ENCODE assay signal across 8 mouse cellular contexts in genomic region chr5:30712002-30712390, GRCm38 (mm10). TPM values are rescaled to one million over a fixed set of nuclear protein-coding genes. Genes with fewer than 3 reads are reported as not detected.
DNase-seq lines count a peak whose midpoint lies in the region; ATAC-seq and TF ChIP-seq lines count a peak whose summit lies in the region.

No protein-coding gene starts in this region.

- TF ChIP-seq CTCF in stomach, postnatal 0 days (IDR thresholded peaks at IDR 0.05; ENCODE audit: low read depth): no peak

- 0 out of 2 replicates have a peak, but pooled peaks cover 3% of the 10 kb centered on the region for H3K4me1 ChIP-seq in neural tube, embryonic 11.5 days (ENCODE audit: control insufficient read depth, insufficient read depth, low read length)
- peaks cover 29% of the 10 kb centered on the region for H3K4me1 ChIP-seq in limb, embryonic 15.5 days
- H3K4me1 ChIP-seq in stomach, postnatal 0 days (replicated peaks; ENCODE audit: control insufficient read depth, insufficient read depth): 0 out of 2 replicates have a peak, but pooled peaks cover 2% of the 10 kb centered on the region

- no peaks in the 10 kb centered on the region for H3K27me3 ChIP-seq in neural tube, embryonic 11.5 days (ENCODE audit: control insufficient read depth, insufficient read depth, low read length)
- peaks cover 59% of the 10 kb centered on the region for H3K27me3 ChIP-seq in limb, embryonic 15.5 days
- peaks cover 8% of the 10 kb centered on the region; the same call in 1 of the 2 replicates for H3K27me3 ChIP-seq in stomach, postnatal 0 days (ENCODE audit: control insufficient read depth, insufficient read depth, low read length)

- no peaks in the 10 kb centered on the region for H3K36me3 ChIP-seq in neural tube, embryonic 11.5 days (ENCODE audit: control insufficient read depth, insufficient read depth, low read length)
- no peaks in the 10 kb centered on the region for H3K36me3 ChIP-seq in limb, embryonic 15.5 days
- no peaks in the 10 kb centered on the region for H3K36me3 ChIP-seq in stomach, postnatal 0 days (ENCODE audit: control insufficient read depth, insufficient read depth, low read length)

- peak overlapping the region; percentile 80 for H3K9ac ChIP-seq in neural tube, embryonic 11.5 days (ENCODE audit: low read length)
- 0 out of 2 replicates have a peak overlapping the region, but pooled peaks have one; percentile 7 for H3K9ac ChIP-seq in limb, embryonic 15.5 days
- H3K9ac ChIP-seq in stomach, postnatal 0 days (ENCODE audit: low read length): no peak overlapping the region

- TF ChIP-seq EP300 in stomach, postnatal 0 days (optimal IDR thresholded peaks at IDR 0.05): no peak

- no peaks in the 10 kb centered on the region for H3K9me3 ChIP-seq in neural tube, embryonic 11.5 days (ENCODE audit: control insufficient read depth, low read length)
- no peaks in the 10 kb centered on the region for H3K9me3 ChIP-seq in limb, embryonic 15.5 days
- no peaks in the 10 kb centered on the region for H3K9me3 ChIP-seq in stomach, postnatal 0 days (ENCODE audit: control insufficient read depth, low read length)

- H3K4me3 ChIP-seq in neural tube, embryonic 11.5 days (ENCODE audit: low read depth, low read length): peak overlapping the region; percentile 56
- peak overlapping the region; percentile 52 for H3K4me3 ChIP-seq in limb, embryonic 15.5 days
- H3K4me3 ChIP-seq in stomach, postnatal 0 days (ENCODE audit: low read depth, low read length): peak overlapping the region; percentile 45

- intact Hi-C loops in gastrocnemius, postnatal 14 days (cut with DNase I; ENCODE audit: low total_unique reads): no loop called here

- peak; percentile 28 for DNase-seq in cerebellum, adult 8-10 months
- no peak for DNase-seq in cerebellum, adult 9-10 months
- DNase-seq in neural tube, embryonic 11.5 days (ENCODE audit: low spot score): no peak
- no peak for DNase-seq in neural tube, embryonic 10.5 days (ENCODE audit: extremely low spot score, low spot score)
- no peak for DNase-seq in stomach, postnatal 0 days (ENCODE audit: low spot score)
- no peak for DNase-seq in gastrocnemius, postnatal 14 days
- DNase-seq in kidney, postnatal 4 days: no peak

- H3K27ac ChIP-seq in neural tube, embryonic 11.5 days (ENCODE audit: low read depth, low read length): peak overlapping the region; percentile 75
- no peak overlapping the region for H3K27ac ChIP-seq in limb, embryonic 15.5 days
- no peak overlapping the region for H3K27ac ChIP-seq in stomach, postnatal 0 days (replicated peaks)

- 0 out of 2 replicates have a peak, but pooled peaks have one; percentile 17 for ATAC-seq in neural tube, embryonic 11.5 days (ENCODE audit: insufficient read depth, low FRiP score, low TSS enrichment)
- no peak for ATAC-seq in limb, embryonic 15.5 days (ENCODE audit: insufficient number of reproducible peaks, low FRiP score, low TSS enrichment, low read depth)
- no peak for ATAC-seq in stomach, postnatal 0 days (ENCODE audit: low FRiP score, low TSS enrichment)

- H3K4me2 ChIP-seq in neural tube, embryonic 11.5 days (ENCODE audit: low read depth): peak overlapping the region; percentile 85
- H3K4me2 ChIP-seq in limb, embryonic 15.5 days: peak overlapping the region; percentile 94
- peak overlapping the region; percentile 86 for H3K4me2 ChIP-seq in stomach, postnatal 0 days (replicated peaks; ENCODE audit: low read depth)

- 0% methylated on average over 14 of the region's 14 CpGs for WGBS in neural tube, embryonic 11.5 days
- WGBS in limb, embryonic 15.5 days: under 1% methylated on average over 14 of the region's 14 CpGs
- 1% methylated on average over 14 of the region's 14 CpGs for WGBS in stomach, postnatal 0 days

RNA-seq across cellular contexts. Expression of gene Dpysl5, which starts 0.6 kb away (rescaled TPM):
- polyA plus RNA-seq in neural tube, embryonic 11.5 days (2014; fragmentation: Nextera tagmentation; extraction: Ambion mirVana): 102 and 104 TPM in 2 replicates
- polyA plus RNA-seq in limb, embryonic 15.5 days (2015; fragmentation: Nextera tagmentation; extraction: Ambion mirVana): 5.4 and 7.6 TPM in 2 replicates
- polyA plus RNA-seq in stomach, postnatal 0 days (2015; fragmentation: Nextera tagmentation; extraction: Ambion mirVana): 1.7 and 2.3 TPM in 2 replicates
- total RNA-seq in gastrocnemius, postnatal 14 days (2021): 1 to 10 TPM; 1.6 to 2.0 TPM

RNA-seq across cellular contexts. Expression of gene Cenpa, which starts 45.4 kb away (rescaled TPM):
- 335 and 359 TPM in 2 replicates for polyA plus RNA-seq in neural tube, embryonic 11.5 days (2014; fragmentation: Nextera tagmentation; extraction: Ambion mirVana)
- 213 and 217 TPM in 2 replicates for polyA plus RNA-seq in limb, embryonic 15.5 days (2015; fragmentation: Nextera tagmentation; extraction: Ambion mirVana)
- 58.1 and 79.9 TPM in 2 replicates for polyA plus RNA-seq in stomach, postnatal 0 days (2015; fragmentation: Nextera tagmentation; extraction: Ambion mirVana)
- total RNA-seq in gastrocnemius, postnatal 14 days (2021): 10 to 100 TPM in 1 of 2 experiments, 1 to 10 TPM in 1; 7.0 to 10.2 TPM

Comparison
In these comparisons a context has a peak if more than half of its experiments do, and no peak if none do; other contexts are left out.
1. RNA of gene Dpysl5, which starts 0.6 kb away (polyA plus RNA-seq): 102 to 104 TPM in neural tube, embryonic 11.5 days; 5.4 to 7.6 TPM in limb, embryonic 15.5 days and 1.7 to 2.3 TPM in stomach, postnatal 0 days; every median in the first group is over 10 times any median in the second.
2. Peak in every context shown above with its lines, with median percentiles within 50 percentile points of each other: H3K4me2 ChIP-seq and H3K4me3 ChIP-seq.